Mouse (Mus musculus) heart, embryonic 12.5 days (tissue): ENCODE results near the gene Ints14. TPM values are rescaled to one million over a fixed set of nuclear protein-coding genes. Genes with fewer than 3 reads are reported as not detected.
"Not testable (repeated sequence)": the region's sequence is repeated elsewhere in the genome, so short reads cannot be mapped to it uniquely, and the experiment has no call there.

ENCODE experiments used
- ATAC-seq: fragments of 200-750 bp; cut with Nextera tagmentation; 2 replicates; pipeline ENCODE4 v1.8.0; 2017; ENCODE audit warnings: moderate TSS enrichment, moderate library complexity; ENCODE audit not compliant: insufficient number of reproducible peaks, low FRiP score
- H3K27ac ChIP-seq: fragments of 300-500 bp; sonication (generic); 2 replicates; pipeline ENCODE4 v1.5.1; 2016; ENCODE audit warnings: mild to moderate bottlenecking, moderate library complexity; ENCODE audit not compliant: poor library complexity, severe bottlenecking
- H3K27me3 ChIP-seq: fragments of 300-500 bp; sonication (generic); replicated peaks from 2 replicates; pipeline ENCODE4 v1.6.1; 2016; ENCODE audit warnings: mild to moderate bottlenecking, moderate library complexity
- H3K36me3 ChIP-seq: fragments of 300-500 bp; sonication (generic); 2 replicates; pipeline ENCODE4 v1.6.1; 2016; ENCODE audit warnings: mild to moderate bottlenecking, moderate library complexity
- H3K4me1 ChIP-seq: fragments of 300-500 bp; sonication (generic); replicated peaks from 2 replicates; pipeline ENCODE4 v1.6.1; 2016; ENCODE audit warnings: mild to moderate bottlenecking
- H3K4me2 ChIP-seq: fragments of 300-500 bp; sonication (generic); 2 replicates; pipeline ENCODE4 v1.6.1; 2016; ENCODE audit warnings: mild to moderate bottlenecking, moderate library complexity
- H3K4me3 ChIP-seq: fragments of 300-500 bp; sonication (generic); 2 replicates; pipeline ENCODE4 v1.5.1; 2016; ENCODE audit warnings: mild to moderate bottlenecking
- H3K9ac ChIP-seq: fragments of 300-500 bp; sonication (generic); 2 replicates; pipeline ENCODE4 v1.6.1; 2016; ENCODE audit warnings: mild to moderate bottlenecking, moderate library complexity
- H3K9me3 ChIP-seq: fragments of 300-500 bp; sonication (generic); replicated peaks from 2 replicates; pipeline ENCODE4 v1.6.1; 2016; ENCODE audit warnings: mild to moderate bottlenecking, moderate library complexity
- WGBS: fragments of 180-500 bp; shearing (Covaris S2); methylation state at CpG from one replicate; pipeline ENCODE4 v1.1.7; 2016; 5-methylcytosine and 5-hydroxymethylcytosine counted together
- polyA plus RNA-seq: library from polyadenylated mRNA; unstranded; fragments of >200 nt; fragmentation: Nextera tagmentation; extraction: Ambion mirVana; gene quantifications from 2 replicates; pipeline ENCODE4 v1.2.1, GENCODE M21; 2016

The Ints14 gene
- polyA plus RNA-seq, 1 experiment from 2014 or later: 45.2 TPM

DNA sequence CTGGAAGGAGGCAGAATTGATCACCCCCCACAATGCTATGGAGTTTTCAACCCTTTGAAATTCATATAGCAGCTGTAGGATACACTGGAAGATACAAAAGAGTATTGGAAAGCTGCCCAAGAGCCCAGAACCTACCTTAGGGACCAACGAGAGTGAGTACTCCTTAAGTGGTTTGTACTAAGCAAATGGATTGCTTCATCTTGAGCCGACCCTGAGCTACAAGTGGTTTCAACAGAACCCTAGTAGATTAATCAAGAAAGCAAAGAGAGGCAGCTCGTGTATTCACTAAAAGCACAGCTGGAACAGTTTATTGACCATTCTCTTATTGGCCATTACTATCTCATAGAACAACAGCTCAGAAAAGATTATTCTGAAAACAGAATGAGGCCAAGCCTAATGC lies 58.4 kb downstream of the Ints14 start:
- H3K27ac ChIP-seq: no peak overlapping the region
- H3K4me3 ChIP-seq: no peak overlapping the region
- 41% methylated on average over 3 of the region's 3 CpGs for WGBS
- H3K27me3 ChIP-seq: no peaks in the 10 kb centered on the region
- H3K36me3 ChIP-seq: no peaks in the 10 kb centered on the region
- no peak overlapping the region for H3K9ac ChIP-seq
- H3K4me1 ChIP-seq: peaks cover 46% of the 10 kb centered on the region
- no peaks in the 10 kb centered on the region for H3K9me3 ChIP-seq
- H3K4me2 ChIP-seq: no peak overlapping the region
- ATAC-seq: no peak

DNA sequence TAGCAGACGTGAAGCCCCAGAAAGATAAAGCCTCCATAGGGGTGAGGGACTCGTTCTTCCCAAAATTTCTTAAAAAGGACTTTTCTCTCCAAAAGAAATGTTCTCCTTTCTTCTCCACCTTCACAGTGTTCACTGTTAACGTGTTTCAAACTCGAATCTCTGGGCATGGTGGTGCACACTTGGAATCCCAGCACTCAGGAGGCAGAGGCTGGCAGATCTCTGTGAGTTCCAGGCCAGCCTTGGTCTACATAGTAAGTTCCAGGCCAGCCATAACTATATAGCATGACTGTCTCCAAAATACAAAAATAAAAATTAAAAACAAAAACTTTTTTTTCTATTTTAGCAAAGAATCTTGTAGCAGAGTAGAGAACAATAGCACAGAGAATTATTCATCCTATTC lies 59.4 kb downstream of the Ints14 start:
- no peak overlapping the region for H3K9ac ChIP-seq
- peak overlapping the region; percentile 19; the same call in 1 of the 2 replicates for H3K4me2 ChIP-seq
- H3K4me1 ChIP-seq: peaks cover 46% of the 10 kb centered on the region
- no peaks in the 10 kb centered on the region for H3K27me3 ChIP-seq
- H3K9me3 ChIP-seq: no peaks in the 10 kb centered on the region
- no peak overlapping the region for H3K27ac ChIP-seq
- no peak for ATAC-seq
- no peaks in the 10 kb centered on the region for H3K36me3 ChIP-seq
- 48% methylated on average over 4 of the region's 4 CpGs for WGBS
- H3K4me3 ChIP-seq: no peak overlapping the region

DNA sequence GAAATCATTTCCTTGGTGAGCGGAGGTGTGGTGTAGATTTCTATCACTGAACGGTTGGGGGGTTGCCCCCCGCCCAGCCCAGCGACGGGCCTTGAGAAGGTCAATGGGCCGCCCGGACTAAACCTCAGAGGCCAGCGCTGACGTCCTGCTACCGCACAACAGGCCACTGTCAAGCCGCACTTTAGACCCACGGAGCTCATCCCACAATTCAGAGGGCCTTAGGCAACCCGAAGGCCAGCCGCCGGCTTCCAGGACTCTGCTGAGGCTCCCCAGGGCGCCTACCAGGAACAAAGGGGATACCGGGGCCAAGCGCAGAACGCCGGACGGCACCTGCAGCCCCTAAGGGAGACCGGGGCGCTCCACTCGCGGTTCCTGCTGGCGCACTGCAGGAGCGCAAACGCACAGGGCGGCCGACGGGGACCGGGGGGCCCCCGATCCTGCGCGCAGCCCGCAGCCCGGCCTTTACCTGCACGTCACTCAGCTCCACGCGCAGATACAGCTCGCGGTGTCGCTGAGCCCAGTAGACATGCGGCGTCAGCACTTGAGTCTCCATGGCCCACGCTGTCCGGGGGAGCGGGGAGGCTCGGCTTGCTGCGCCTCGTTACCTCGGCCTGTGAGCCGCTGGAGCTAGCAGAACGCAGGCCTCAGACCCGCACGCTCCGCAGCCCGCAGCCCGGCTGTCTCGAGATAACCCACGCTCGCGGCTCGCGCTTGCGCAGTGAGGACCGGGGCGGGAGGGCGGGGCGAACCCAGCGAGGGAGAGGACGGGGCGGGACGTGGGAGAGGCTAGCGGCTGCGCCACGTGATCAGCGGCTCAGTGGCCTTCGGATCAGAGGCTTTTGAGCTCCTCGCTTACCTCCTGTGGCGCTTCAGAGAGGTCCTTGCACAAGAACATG lies 60.5 kb downstream of the Ints14 start, which contains the start of gene Hacd3:
Gene Hacd3, minus strand, starts transcription at position 703 of the 896 bp plus-strand sequence.
- H3K4me3 ChIP-seq: peak within 1 kb of the TSS; percentile 95
- H3K27ac ChIP-seq: peak within 1 kb of the TSS; percentile 60
- WGBS: under 1% methylated on average over 81 of the region's 81 CpGs
- peaks cover 36% of the 10 kb centered on the region for H3K4me1 ChIP-seq
- peak within 1 kb of the TSS; percentile 89 for H3K4me2 ChIP-seq
- peak; percentile 95 for ATAC-seq
- peak within 1 kb of the TSS; percentile 93 for H3K9ac ChIP-seq
- H3K27me3 ChIP-seq: no peaks in the 10 kb centered on the region
- H3K36me3 ChIP-seq: no peaks in the 10 kb centered on the region
- no peaks in the 10 kb centered on the region for H3K9me3 ChIP-seq

DNA sequence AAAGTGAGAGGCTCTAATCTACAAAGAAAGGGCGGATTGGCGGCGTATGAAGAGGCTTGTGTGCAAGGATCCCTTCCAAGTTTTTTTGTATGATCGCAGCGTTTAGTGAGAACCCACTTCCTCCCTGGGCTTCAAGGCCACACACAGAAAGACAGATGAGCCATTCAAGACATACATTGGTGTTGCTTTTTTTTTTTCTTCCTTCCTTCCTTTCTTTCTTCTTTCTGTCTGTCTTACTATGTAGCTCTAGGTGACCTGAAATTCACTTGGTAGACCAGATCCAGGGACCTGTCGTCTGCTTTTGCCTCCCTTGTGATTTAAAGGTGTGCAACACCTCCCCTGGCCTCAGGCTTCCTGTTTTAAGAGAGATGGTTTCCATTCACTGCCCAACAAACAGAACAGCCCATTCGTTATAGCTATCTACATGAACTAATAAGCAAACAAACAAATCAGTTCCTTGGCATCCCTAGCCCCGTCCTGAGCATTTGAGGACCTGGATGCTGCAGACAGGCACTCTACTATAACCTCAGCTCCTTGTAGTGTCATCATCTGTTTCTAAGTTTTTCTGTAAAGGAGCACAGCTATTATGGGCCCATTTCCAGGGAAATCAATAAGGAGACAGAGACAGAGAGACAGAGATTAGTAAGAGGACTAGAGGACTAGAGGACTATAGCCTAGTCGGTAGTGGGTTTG lies 61.3 kb downstream of the Ints14 start:
- Histone ChIP-seq H3K27ac (peak overlapping the region; percentile 57), H3K36me3 (no peaks in the 10 kb centered on the region), H3K4me1 (peaks cover 28% of the 10 kb centered on the region), H3K9ac (peak overlapping the region; percentile 93), H3K4me2 (peak overlapping the region; percentile 89), H3K9me3 (no peaks in the 10 kb centered on the region), H3K4me3 (peak overlapping the region; percentile 95), H3K27me3 (no peaks in the 10 kb centered on the region)
- WGBS: 21% methylated on average over 9 of the region's 9 CpGs
- ATAC-seq: no peak

DNA sequence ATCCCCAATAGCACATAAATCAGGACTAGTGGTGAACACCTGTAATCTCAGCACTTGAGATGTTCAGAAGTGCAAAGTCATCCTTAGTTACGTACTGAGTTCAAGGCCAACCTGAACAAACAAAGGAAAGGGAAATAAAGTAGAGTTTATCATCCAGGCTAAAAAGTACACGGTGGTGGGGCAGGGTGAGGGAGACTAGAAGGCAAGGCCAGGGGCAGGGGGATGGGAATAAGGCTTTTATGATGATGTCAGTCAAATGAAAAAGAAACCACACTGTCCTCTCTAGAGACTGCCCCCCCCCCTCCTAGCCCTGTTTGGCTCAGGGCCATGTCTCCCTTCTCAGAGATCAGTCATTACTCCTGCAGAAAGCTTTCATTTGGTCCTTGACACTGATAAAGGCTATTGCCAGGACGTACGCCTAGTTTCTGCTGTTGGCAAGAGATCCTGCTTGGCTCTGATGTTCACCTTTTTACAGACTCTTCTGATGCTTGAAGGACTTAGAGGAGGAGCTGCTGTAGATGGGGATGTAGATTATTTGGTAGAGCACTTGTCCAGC lies 62.0 kb downstream of the Ints14 start:
- Histone ChIP-seq H3K27ac (no peak overlapping the region), H3K4me1 (peaks cover 27% of the 10 kb centered on the region), H3K36me3 (no peaks in the 10 kb centered on the region), H3K27me3 (no peaks in the 10 kb centered on the region), H3K9ac (no peak overlapping the region), H3K4me3 (no peak overlapping the region), H3K4me2 (no peak overlapping the region), H3K9me3 (no peaks in the 10 kb centered on the region)
- 58% methylated on average over 4 of the region's 4 CpGs for WGBS
- ATAC-seq: no peak

DNA sequence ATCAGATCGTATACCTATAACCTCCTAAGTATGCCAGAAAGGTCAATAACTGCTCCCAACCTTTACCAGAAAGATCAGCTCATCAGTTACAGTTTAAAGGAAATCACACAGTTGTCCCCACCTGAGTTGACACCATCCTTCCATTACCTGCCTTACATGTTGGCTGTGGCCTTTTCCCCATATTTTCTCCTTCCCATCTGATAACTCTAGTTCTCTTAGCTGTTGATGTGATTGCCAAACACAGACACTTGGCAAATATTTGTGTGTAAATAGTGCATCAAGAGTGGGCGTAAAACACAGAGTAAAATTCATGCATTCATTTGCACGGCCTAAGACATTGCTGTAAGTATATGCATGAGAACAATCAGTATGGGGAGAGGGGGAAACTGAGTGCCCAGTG lies 62.7 kb downstream of the Ints14 start:
- H3K36me3 ChIP-seq: no peaks in the 10 kb centered on the region
- H3K9ac ChIP-seq: no peak overlapping the region
- 84% methylated on average over 3 of the region's 3 CpGs for WGBS
- H3K4me2 ChIP-seq: no peak overlapping the region
- H3K4me3 ChIP-seq: no peak overlapping the region
- ATAC-seq: no peak
- no peak overlapping the region for H3K27ac ChIP-seq
- no peaks in the 10 kb centered on the region for H3K27me3 ChIP-seq
- peaks cover 27% of the 10 kb centered on the region for H3K4me1 ChIP-seq
- H3K9me3 ChIP-seq: no peaks in the 10 kb centered on the region

DNA sequence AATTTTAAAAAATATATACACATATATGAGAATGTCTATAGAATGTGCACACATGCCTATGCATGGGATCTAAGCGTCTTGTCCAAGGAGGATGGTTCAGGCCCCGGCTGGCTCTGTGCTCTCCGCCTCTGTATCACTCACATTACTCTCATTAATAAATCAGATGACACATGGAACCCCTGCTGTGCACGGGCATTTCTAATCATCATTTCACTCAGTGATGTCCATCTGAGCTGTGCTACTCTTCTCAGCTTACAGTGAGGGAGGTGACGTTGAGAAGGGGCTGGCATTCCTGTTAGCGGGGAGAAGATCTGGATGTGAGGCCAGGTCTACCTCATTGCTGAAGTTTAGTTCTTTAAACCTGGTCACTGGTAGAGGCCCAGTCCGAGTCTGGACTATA lies 66.5 kb downstream of the Ints14 start:
- no peaks in the 10 kb centered on the region for H3K27me3 ChIP-seq
- H3K9ac ChIP-seq: no peak overlapping the region
- no peak overlapping the region for H3K4me3 ChIP-seq
- no peaks in the 10 kb centered on the region for H3K36me3 ChIP-seq
- WGBS: 75% methylated on average over 7 of the region's 7 CpGs
- peaks cover 10% of the 10 kb centered on the region for H3K4me1 ChIP-seq
- no peak overlapping the region for H3K27ac ChIP-seq
- no peak overlapping the region for H3K4me2 ChIP-seq
- no peak for ATAC-seq
- H3K9me3 ChIP-seq: no peaks in the 10 kb centered on the region

DNA sequence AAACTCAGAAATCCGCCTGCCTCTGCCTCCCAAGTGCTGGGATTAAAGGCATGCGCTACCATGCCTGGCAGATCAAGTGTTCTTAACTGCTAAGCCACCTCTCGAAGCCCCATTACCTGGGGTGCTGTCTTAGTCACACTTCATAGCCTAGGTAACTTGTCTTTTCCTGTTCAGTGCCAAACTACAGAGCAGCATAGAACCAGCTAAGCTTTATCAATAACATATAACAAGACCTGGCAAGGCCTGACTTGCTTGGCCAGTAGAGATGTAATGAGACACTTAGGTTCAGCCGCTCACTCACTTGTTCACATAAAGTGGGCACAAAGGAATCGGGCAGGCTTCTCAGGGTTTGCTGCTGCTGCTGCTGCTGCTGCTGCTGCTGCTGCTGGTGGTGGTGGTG lies 67.6 kb downstream of the Ints14 start:
- no peaks in the 10 kb centered on the region for H3K36me3 ChIP-seq
- no peak overlapping the region for H3K27ac ChIP-seq
- ATAC-seq: no peak
- no peak overlapping the region for H3K4me3 ChIP-seq
- H3K4me1 ChIP-seq: peaks cover 8% of the 10 kb centered on the region
- H3K9ac ChIP-seq: no peak overlapping the region
- no peaks in the 10 kb centered on the region for H3K9me3 ChIP-seq
- H3K27me3 ChIP-seq: no peaks in the 10 kb centered on the region
- H3K4me2 ChIP-seq: no peak overlapping the region
- 77% methylated on average over 5 of the region's 5 CpGs for WGBS

DNA sequence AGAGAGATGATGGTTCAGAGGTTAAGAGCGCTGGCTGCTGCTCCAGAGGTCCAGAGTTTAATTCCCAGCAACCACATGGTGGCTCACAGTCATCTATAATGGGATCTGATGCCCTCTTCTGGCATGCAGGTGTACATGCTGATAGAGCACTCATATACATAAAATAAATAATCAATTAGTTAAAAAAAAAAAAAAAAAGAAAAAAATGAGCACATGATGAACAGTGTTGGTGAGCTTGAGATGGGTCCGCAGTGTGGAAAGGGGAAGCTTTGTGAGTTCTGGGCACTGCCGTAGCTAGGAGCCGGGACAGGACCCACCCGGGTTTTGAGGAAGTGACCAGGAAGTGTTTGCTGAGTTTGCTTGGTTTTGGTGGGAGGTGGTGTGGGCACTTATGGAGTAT lies 70.7 kb downstream of the Ints14 start:
- ATAC-seq, H3K9me3 ChIP-seq: not testable (repeated sequence)

DNA sequence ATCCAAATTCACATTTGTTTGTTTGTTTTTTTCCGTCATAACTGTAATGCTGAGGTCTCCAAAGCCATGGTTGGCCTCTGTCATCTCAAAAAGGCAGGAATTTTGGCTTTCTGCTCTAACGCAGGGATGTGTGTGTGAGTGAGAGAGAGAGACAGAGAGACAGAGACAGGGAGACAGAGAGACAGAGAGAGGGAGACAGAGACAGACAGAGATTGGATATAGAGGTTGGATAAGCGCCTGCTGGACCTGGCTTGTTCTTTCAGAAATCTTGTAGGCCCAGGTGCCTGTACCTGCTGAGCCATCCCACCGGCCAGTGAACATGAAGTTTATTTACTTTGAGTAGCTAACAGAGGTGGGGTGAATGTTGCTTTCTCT lies 71.2 kb downstream of the Ints14 start:
- Histone ChIP-seq H3K36me3 (peaks cover 2% of the 10 kb centered on the region), H3K4me3 (peak overlapping the region; percentile 90), H3K9ac (peak overlapping the region; percentile 95), H3K4me2 (peak overlapping the region; percentile 97), H3K27ac (no peak overlapping the region), H3K4me1 (peaks cover 12% of the 10 kb centered on the region), H3K9me3 (no peaks in the 10 kb centered on the region), H3K27me3 (no peaks in the 10 kb centered on the region)
- ATAC-seq: no peak
- 36% methylated on average over 4 of the region's 4 CpGs for WGBS

More for the DNA sequence above, 70.7 kb downstream of the Ints14 start:
- H3K4me3 ChIP-seq, H3K27me3 ChIP-seq, H3K4me2 ChIP-seq, H3K9ac ChIP-seq, H3K36me3 ChIP-seq, H3K27ac ChIP-seq: not testable (repeated sequence)
- H3K4me1 ChIP-seq: peaks cover 12% of the 10 kb centered on the region
- WGBS: 58% methylated on average over 5 of the region's 5 CpGs
